Mouse (Mus musculus) cerebellum, postnatal 36 days (tissue): ENCODE data around the gene Nf1.
"Not testable (repeated sequence)": the region's sequence is repeated elsewhere in the genome, so short reads cannot be mapped to it uniquely, and the experiment has no call there.

Experiments
- DNase-seq, 2 experiments: peaks; one replicate each; pipeline ENCODE4 v3.0.0; 2021 to 2022; ENCODE audit warnings: mixed read lengths in 2 of 2

Nf1 gene

GRCm38 (mm10) chr11:79339234-79339807 lies at the start of gene Nf1:
Nf1 (plus strand) TSS chr11:79339693.
- DNase-seq, result peak; percentile 92 to 95

GRCm38 (mm10) chr11:79290473-79290872 lies 49.0 kb upstream of the Nf1 start:
- DNase-seq, result no peak

GRCm38 (mm10) chr11:79291651-79292050 lies 47.8 kb upstream of the Nf1 start:
- DNase-seq, result no peak

- no peak for DNase-seq
Measured at GRCm38 (mm10) chr11:79292130-79292529, 47.4 kb upstream of the Nf1 start.

GRCm38 (mm10) chr11:79293025-79293424 lies 46.5 kb upstream of the Nf1 start:
- no peak for DNase-seq

GRCm38 (mm10) chr11:79293971-79294370 lies 45.5 kb upstream of the Nf1 start:
- DNase-seq, result no peak

GRCm38 (mm10) chr11:79296167-79296566 lies 43.3 kb upstream of the Nf1 start:
- DNase-seq, result peak; percentile 54 to 65

GRCm38 (mm10) chr11:79296856-79297491 lies 42.5 kb upstream of the Nf1 start, which contains the start of gene Gm9964:
Gm9964 (minus strand) TSS chr11:79296906.
- no peak for DNase-seq

GRCm38 (mm10) chr11:79299719-79300431 lies 39.6 kb upstream of the Nf1 start:
- DNase-seq, result no peak

GRCm38 (mm10) chr11:79303109-79303508 lies 36.4 kb upstream of the Nf1 start:
- DNase-seq, result no peak

- not testable (repeated sequence) for DNase-seq
Measured at GRCm38 (mm10) chr11:79304245-79304644, 35.2 kb upstream of the Nf1 start.

GRCm38 (mm10) chr11:79305697-79306340 lies 33.7 kb upstream of the Nf1 start:
- no peak for DNase-seq

GRCm38 (mm10) chr11:79306510-79306909 lies 33.0 kb upstream of the Nf1 start:
- no peak for DNase-seq

- no peak for DNase-seq
Measured at GRCm38 (mm10) chr11:79306996-79307395, 32.5 kb upstream of the Nf1 start.

- DNase-seq, result no peak
Measured at GRCm38 (mm10) chr11:79307560-79308200, 31.8 kb upstream of the Nf1 start.

- DNase-seq, result no peak
Measured at GRCm38 (mm10) chr11:79310467-79310866, 29.0 kb upstream of the Nf1 start.

- DNase-seq, result no peak
Measured at GRCm38 (mm10) chr11:79316807-79317345, 22.6 kb upstream of the Nf1 start.

GRCm38 (mm10) chr11:79319807-79320206 lies 19.7 kb upstream of the Nf1 start:
- no peak for DNase-seq

GRCm38 (mm10) chr11:79323985-79324685 lies 15.4 kb upstream of the Nf1 start:
- no peak for DNase-seq

- no peak for DNase-seq
Measured at GRCm38 (mm10) chr11:79325663-79326062, 13.8 kb upstream of the Nf1 start.

- DNase-seq, result no peak
Measured at GRCm38 (mm10) chr11:79327106-79327505, 12.4 kb upstream of the Nf1 start.

GRCm38 (mm10) chr11:79328060-79328459 lies 11.4 kb upstream of the Nf1 start:
- no peak for DNase-seq
